Mouse (Mus musculus) kidney, embryonic 15.5 days (tissue): ENCODE data around the gene Ccdc154. TPM values are rescaled to one million over a fixed set of nuclear protein-coding genes. Genes with fewer than 3 reads are reported as not detected.
"Not testable (repeated sequence)": the region's sequence is repeated elsewhere in the genome, so short reads cannot be mapped to it uniquely, and the experiment has no call there.

ENCODE experiments used
- ATAC-seq: fragments of 200-750 bp; cut with Nextera tagmentation; replicated peaks from 2 replicates; pipeline ENCODE4 v1.8.0; 2017; ENCODE audit warnings: moderate TSS enrichment; ENCODE audit not compliant: low FRiP score
- H3K27ac ChIP-seq: fragments of 300-500 bp; sonication (generic); 2 replicates; pipeline ENCODE4 v1.5.1; 2015; ENCODE audit warnings: mild to moderate bottlenecking, inconsistent platforms
- H3K27me3 ChIP-seq: fragments of 300-500 bp; sonication (generic); 2 replicates; pipeline ENCODE4 v1.6.1; 2015; ENCODE audit warnings: inconsistent platforms
- H3K36me3 ChIP-seq: fragments of 300-500 bp; sonication (generic); 2 replicates; pipeline ENCODE4 v1.6.1; 2015; ENCODE audit warnings: inconsistent platforms
- H3K4me1 ChIP-seq: fragments of 300-500 bp; sonication (generic); 2 replicates; pipeline ENCODE4 v1.6.1; 2015; ENCODE audit warnings: inconsistent platforms
- H3K4me2 ChIP-seq: fragments of 300-500 bp; sonication (generic); 2 replicates; pipeline ENCODE4 v1.6.1; 2015; ENCODE audit warnings: moderate library complexity, mild to moderate bottlenecking, inconsistent platforms
- H3K4me3 ChIP-seq: fragments of 300-500 bp; sonication (generic); replicated peaks from 2 replicates; pipeline ENCODE4 v1.5.1; 2015; ENCODE audit warnings: mild to moderate bottlenecking, inconsistent platforms
- H3K9ac ChIP-seq: fragments of 300-500 bp; sonication (generic); 2 replicates; pipeline ENCODE4 v1.6.1; 2015; ENCODE audit warnings: mild to moderate bottlenecking, inconsistent platforms
- H3K9me3 ChIP-seq: fragments of 300-500 bp; sonication (generic); replicated peaks from 2 replicates; pipeline ENCODE4 v1.6.1; 2016; ENCODE audit warnings: inconsistent platforms
- WGBS: fragments of 180-500 bp; shearing (Covaris S2); methylation state at CpG from one replicate; pipeline ENCODE4 v1.1.7; 2015; ENCODE audit warnings: mixed read lengths; 5-methylcytosine and 5-hydroxymethylcytosine counted together
- polyA plus RNA-seq: library from polyadenylated mRNA; unstranded; fragments of >200 nt; fragmentation: Nextera tagmentation; extraction: Ambion mirVana; gene quantifications from 2 replicates; pipeline ENCODE4 v1.2.1, GENCODE M21; 2015

The Ccdc154 gene
- polyA plus RNA-seq, result not detected in 2 replicates

GRCm38 (mm10) chr17:25162161-25162560, at the start of gene Ccdc154:
Gene Ccdc154 (plus strand): TSS chr17:25162461.
- H3K4me3 ChIP-seq, result no peak within 1 kb of the TSS
- H3K9me3 ChIP-seq, result no peaks in the 10 kb centered on the region
- no peak within 1 kb of the TSS for H3K27ac ChIP-seq
- H3K9ac ChIP-seq, result no peak within 1 kb of the TSS
- WGBS, result 76% methylated on average over 1 of the region's 1 CpGs
- peaks cover 42% of the 10 kb centered on the region for H3K36me3 ChIP-seq
- no peaks in the 10 kb centered on the region; the same call in 1 of the 2 replicates for H3K4me1 ChIP-seq
- no peaks in the 10 kb centered on the region for H3K27me3 ChIP-seq
- H3K4me2 ChIP-seq, result no peak within 1 kb of the TSS
- no peak for ATAC-seq

GRCm38 (mm10) chr17:25114908-25115645, 47.2 kb upstream of the Ccdc154 start:
- peak; percentile 67; the same call in 1 of the 2 replicates for ATAC-seq

DNA sequence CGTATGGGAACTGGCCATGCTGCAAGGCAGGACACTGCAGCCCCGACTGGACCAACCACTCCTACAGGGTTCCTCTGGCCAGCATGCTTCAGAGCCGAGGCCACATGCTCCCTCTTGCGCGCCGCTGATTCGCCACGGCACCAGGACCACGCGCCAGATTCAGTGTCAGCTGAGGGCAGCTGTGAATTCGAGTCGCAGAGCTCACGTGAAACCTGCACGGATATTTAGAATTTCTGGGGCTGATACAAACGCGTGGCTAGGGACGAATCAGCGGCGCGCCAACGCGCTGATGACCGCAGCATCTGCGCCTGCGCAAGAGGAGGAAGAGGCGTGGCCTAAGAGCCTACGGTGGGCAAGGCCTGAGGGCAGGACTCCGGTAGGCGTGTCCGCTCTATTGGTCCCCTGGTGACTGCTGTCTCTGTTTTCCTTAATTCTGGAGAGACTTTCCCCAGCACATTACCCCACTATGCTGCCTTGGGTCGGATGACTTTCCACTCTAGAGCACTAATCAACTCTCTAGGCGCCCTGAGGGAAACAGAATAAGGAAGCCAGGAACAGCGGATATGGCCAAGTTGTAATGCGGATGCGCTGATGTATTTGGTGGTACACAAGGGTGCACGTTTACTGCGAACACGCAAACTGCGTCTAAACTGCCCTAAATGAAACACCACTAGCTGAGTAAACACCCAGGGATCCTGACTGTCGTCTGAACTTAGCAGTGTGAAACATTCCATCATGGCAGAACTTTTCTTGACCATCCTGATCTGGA, 46.4 kb upstream of the Ccdc154 start, which contains the start of gene Telo2:
Gene Telo2 (minus strand): TSS at position 304 of the 769 bp plus-strand sequence.
- peak; percentile 95 for ATAC-seq
- WGBS, result 4% methylated on average over 40 of the region's 40 CpGs

More at GRCm38 (mm10) chr17:25114908-25115645, 47.2 kb upstream of the Ccdc154 start:
- peak overlapping the region; percentile 72 for H3K4me3 ChIP-seq
- no peaks in the 10 kb centered on the region for H3K27me3 ChIP-seq
- peak overlapping the region; percentile 98 for H3K4me2 ChIP-seq
- peaks cover 15% of the 10 kb centered on the region for H3K4me1 ChIP-seq
- H3K36me3 ChIP-seq, result peaks cover 36% of the 10 kb centered on the region
- peak overlapping the region; percentile 97 for H3K27ac ChIP-seq
- no peaks in the 10 kb centered on the region for H3K9me3 ChIP-seq
- 7% methylated on average over 23 of the region's 23 CpGs for WGBS
- H3K9ac ChIP-seq, result peak overlapping the region; percentile 64

GRCm38 (mm10) chr17:25117263-25117662, 45.0 kb upstream of the Ccdc154 start:
- Histone ChIP-seq H3K27ac (no peak overlapping the region), H3K9me3 (no peaks in the 10 kb centered on the region), H3K36me3 (peaks cover 14% of the 10 kb centered on the region), H3K27me3 (no peaks in the 10 kb centered on the region), H3K4me2 (no peak overlapping the region), H3K4me3 (no peak overlapping the region), H3K9ac (no peak overlapping the region), H3K4me1 (peaks cover 12% of the 10 kb centered on the region)
- no peak for ATAC-seq
- WGBS, result 36% methylated on average over 4 of the region's 4 CpGs

More for the DNA sequence above, 46.4 kb upstream of the Ccdc154 start, which contains the start of gene Telo2:
- Histone ChIP-seq H3K4me2 (peak within 1 kb of the TSS; percentile 98), H3K9ac (peak within 1 kb of the TSS; percentile 64), H3K27me3 (no peaks in the 10 kb centered on the region), H3K4me1 (peaks cover 15% of the 10 kb centered on the region), H3K27ac (peak within 1 kb of the TSS; percentile 97), H3K36me3 (peaks cover 28% of the 10 kb centered on the region), H3K9me3 (no peaks in the 10 kb centered on the region), H3K4me3 (peak within 1 kb of the TSS; percentile 72)

GRCm38 (mm10) chr17:25120406-25120805, 41.9 kb upstream of the Ccdc154 start, which contains the start of gene Ptx4:
Gene Ptx4 (plus strand): TSS chr17:25120760.
- Histone ChIP-seq H3K27ac (no peak within 1 kb of the TSS), H3K9me3 (no peaks in the 10 kb centered on the region), H3K4me1 (peaks cover 4% of the 10 kb centered on the region; the same call in 1 of the 2 replicates), H3K4me3 (no peak within 1 kb of the TSS), H3K36me3 (no peaks in the 10 kb centered on the region), H3K4me2 (no peak within 1 kb of the TSS), H3K27me3 (peaks cover 5% of the 10 kb centered on the region; the same call in 1 of the 2 replicates), H3K9ac (no peak within 1 kb of the TSS)
- 26% methylated on average over 3 of the region's 3 CpGs for WGBS
- ATAC-seq, result no peak

DNA sequence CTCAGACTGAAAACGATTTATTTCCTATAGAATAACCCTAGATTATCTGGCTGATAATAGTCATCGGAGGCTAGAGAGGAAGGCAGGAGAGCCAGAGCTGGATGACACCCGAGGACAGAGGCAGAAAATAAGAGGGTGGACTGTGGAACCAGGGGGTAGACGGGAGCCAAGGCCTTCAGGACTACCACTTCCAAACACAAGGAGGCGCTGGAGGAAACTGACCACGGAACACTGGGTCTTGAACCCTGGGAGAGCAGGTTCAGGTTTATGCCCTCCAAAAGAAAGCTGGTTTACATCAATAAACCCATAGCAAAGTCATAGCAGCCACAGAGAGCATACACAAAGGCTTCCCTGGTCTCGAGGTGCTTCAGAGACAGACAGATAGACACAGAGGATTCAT, 38.3 kb upstream of the Ccdc154 start:
- no peak overlapping the region for H3K4me2 ChIP-seq
- ATAC-seq, result no peak
- no peaks in the 10 kb centered on the region for H3K36me3 ChIP-seq
- 32% methylated on average over 7 of the region's 7 CpGs for WGBS
- H3K9ac ChIP-seq, result no peak overlapping the region
- H3K27ac ChIP-seq, result no peak overlapping the region
- peaks cover 8% of the 10 kb centered on the region; the same call in 1 of the 2 replicates for H3K27me3 ChIP-seq
- no peak overlapping the region for H3K4me3 ChIP-seq
- no peaks in the 10 kb centered on the region for H3K4me1 ChIP-seq
- no peaks in the 10 kb centered on the region for H3K9me3 ChIP-seq

DNA sequence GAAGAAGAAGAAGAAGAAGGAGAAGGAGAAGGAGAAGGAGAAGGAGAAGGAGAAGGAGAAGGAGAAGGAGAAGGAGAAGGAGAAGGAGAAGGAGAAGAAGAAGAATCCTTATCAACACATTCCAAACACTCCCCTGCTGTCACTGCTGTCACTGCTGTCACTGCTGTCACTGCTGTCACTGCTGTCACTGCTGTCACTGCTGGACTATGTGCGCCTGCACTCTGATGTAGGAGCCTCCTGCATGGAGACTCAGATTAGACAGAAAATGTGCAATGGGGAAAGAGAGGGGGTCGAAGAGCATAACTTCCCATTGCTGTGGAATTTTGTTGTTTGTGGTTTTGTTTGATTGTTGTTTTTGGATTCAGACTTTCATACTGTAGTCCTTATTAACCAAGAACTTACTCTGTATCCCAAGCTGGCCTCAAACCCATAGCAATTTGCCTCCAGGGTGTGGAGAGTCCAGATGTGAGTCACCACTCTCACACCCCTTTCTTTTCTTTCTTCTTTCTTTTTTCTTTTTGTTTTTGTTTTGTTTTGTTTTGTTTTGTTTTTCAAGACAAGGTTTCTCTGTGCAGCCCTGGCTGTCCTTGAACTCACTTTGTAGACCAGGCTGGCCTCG, 36.7 kb upstream of the Ccdc154 start:
- 70% methylated on average over 3 of the region's 3 CpGs for WGBS
- H3K9me3 ChIP-seq, ATAC-seq: not testable (repeated sequence)

DNA sequence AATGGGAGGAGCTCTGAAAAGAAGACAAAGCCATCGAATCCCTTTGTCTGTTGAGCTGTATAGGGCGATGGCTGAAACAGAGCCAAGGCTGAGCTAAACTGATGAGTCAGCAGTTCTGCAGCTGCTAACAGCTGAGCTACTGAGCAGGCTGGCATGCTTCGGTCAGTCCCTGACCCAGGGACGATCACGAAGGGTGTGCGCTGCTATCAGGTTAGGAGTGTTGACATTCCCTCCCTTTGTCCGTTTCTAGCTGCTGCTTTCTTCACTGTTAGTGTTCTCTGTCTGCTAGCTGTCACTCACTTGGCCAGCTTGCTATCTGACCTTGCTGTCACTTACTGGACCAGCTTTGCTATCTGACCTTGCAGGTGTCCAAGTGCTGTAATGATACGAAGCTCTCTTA, 35.2 kb upstream of the Ccdc154 start:
- Histone ChIP-seq H3K9me3 (no peaks in the 10 kb centered on the region), H3K4me1 (no peaks in the 10 kb centered on the region), H3K36me3 (no peaks in the 10 kb centered on the region), H3K27ac (no peak overlapping the region), H3K4me3 (no peak overlapping the region), H3K9ac (no peak overlapping the region), H3K27me3 (peaks cover 8% of the 10 kb centered on the region; the same call in 1 of the 2 replicates), H3K4me2 (no peak overlapping the region)
- WGBS, result 55% methylated on average over 8 of the region's 8 CpGs
- 0 out of 2 replicates have a peak, but pooled peaks have one; percentile 60 for ATAC-seq

More for the DNA sequence above, 36.7 kb upstream of the Ccdc154 start:
- H3K27me3 ChIP-seq, H3K4me3 ChIP-seq, H3K36me3 ChIP-seq, H3K9ac ChIP-seq, H3K27ac ChIP-seq, H3K4me2 ChIP-seq, H3K4me1 ChIP-seq: not testable (repeated sequence)

DNA sequence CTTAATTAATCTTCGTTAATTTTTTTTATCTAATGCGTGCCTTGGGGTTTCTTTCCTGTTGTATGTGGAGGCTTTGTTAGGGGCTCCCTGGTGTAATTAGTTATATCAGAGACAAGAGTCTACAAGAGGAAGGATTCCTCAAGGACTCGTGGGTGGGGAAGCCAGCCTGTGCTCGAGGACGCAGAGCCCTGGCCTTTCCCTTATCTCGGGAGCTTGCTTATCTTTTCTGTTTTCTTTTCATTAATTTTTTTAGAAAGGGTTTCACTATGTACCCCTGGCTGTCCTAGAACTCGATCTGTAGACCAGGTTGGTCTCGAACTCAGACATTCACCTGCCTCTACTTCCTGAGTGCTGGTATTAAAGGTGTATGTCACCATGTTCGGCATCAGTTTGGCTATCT, 34.6 kb upstream of the Ccdc154 start:
- no peak for ATAC-seq
- H3K27me3 ChIP-seq, result peaks cover 6% of the 10 kb centered on the region; the same call in 1 of the 2 replicates
- no peak overlapping the region for H3K9ac ChIP-seq
- H3K4me1 ChIP-seq, result no peaks in the 10 kb centered on the region
- H3K36me3 ChIP-seq, result no peaks in the 10 kb centered on the region
- H3K9me3 ChIP-seq, result no peaks in the 10 kb centered on the region
- no peak overlapping the region for H3K4me2 ChIP-seq
- H3K27ac ChIP-seq, result no peak overlapping the region
- 77% methylated on average over 9 of the region's 9 CpGs for WGBS
- no peak overlapping the region for H3K4me3 ChIP-seq

- Histone ChIP-seq H3K27me3 (0 out of 2 replicates have a peak, but pooled peaks cover 3% of the 10 kb centered on the region), H3K36me3 (no peaks in the 10 kb centered on the region), H3K9ac (no peak overlapping the region), H3K4me2 (no peak overlapping the region), H3K27ac (no peak overlapping the region), H3K4me1 (peaks cover 15% of the 10 kb centered on the region), H3K4me3 (no peak overlapping the region), H3K9me3 (no peaks in the 10 kb centered on the region)
- WGBS, result 94% methylated on average over 1 of the region's 1 CpGs
- no peak for ATAC-seq
Observed at GRCm38 (mm10) chr17:25130060-25130459, 32.2 kb upstream of the Ccdc154 start.

DNA sequence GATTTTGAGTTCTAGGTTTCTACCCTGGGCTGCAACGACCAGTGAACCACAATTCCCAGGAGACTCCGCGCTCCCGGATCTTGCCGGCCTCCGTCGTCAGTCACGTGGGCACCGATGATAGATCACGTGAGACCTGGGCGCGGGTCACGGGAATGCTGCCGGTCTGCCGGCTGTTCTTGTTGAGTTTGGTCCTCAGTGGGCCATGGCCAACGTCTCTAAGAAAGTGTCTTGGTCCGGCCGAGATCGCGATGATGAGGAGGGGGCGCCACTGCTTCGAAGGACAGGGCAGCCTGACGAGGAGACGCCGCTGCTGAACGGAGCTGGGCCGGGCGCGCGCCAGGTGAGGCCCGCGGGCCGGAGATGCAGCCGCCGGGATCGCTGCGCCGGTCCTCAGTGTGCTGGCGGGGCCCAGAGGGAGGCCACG, 29.0 kb upstream of the Ccdc154 start, which contains the start of gene Clcn7:
Gene Clcn7 (plus strand): TSS at position 117 of the 424 bp plus-strand sequence.
- no peaks in the 10 kb centered on the region for H3K27me3 ChIP-seq
- no peaks in the 10 kb centered on the region for H3K9me3 ChIP-seq
- peaks cover 15% of the 10 kb centered on the region for H3K4me1 ChIP-seq
- H3K4me2 ChIP-seq, result peak within 1 kb of the TSS; percentile 76
- peak within 1 kb of the TSS; percentile 100 for H3K4me3 ChIP-seq
- ATAC-seq, result peak; percentile 94
- under 1% methylated on average over 40 of the region's 40 CpGs for WGBS
- H3K27ac ChIP-seq, result 0 out of 2 replicates have a peak within 1 kb of the TSS, but pooled peaks have one; percentile 35
- peaks cover 5% of the 10 kb centered on the region; the same call in 1 of the 2 replicates for H3K36me3 ChIP-seq
- peak within 1 kb of the TSS; percentile 86 for H3K9ac ChIP-seq
